Mouse (Mus musculus): ENCODE measurements around the gene Higd1a. TPM values are rescaled to one million over a fixed set of nuclear protein-coding genes. Genes with fewer than 3 reads are reported as not detected.
A peak's percentile ranks its signal among the peaks of the same experiment; 100 is the strongest.

Higd1a gene
- polyA plus RNA-seq, 2 experiments = 20.8 to 119 TPM

DNA sequence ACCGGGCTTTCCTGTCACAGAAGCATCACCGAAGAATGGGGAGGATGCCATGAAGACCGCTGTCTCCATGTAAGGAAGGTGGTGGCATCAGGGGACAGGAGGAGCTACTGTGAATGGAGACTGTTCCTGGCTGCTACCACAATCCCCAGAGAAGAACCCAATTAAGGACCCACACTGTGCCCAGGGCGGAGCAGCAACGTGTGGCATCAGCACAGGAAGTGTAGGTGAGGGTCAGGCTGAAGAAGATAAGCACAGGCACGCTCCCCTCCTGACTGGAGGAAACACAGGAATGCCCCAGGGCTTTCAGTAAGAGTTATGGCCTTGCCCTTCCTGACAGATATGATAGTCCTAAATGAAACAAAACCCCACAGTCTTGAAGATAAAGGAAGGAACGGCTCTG, 55.4 kb downstream of the Higd1a start:
- Histone ChIP-seq H3K9ac (replicated peaks) (no peak overlapping the region), H3K4me3 (ENCODE audit: insufficient read depth in 1 of 2, low read depth in 2 of 2, low read length in 2 of 2) (no peak overlapping the region), H3K9me3 (ENCODE audit: control insufficient read depth, low read length) (no peaks in the 10 kb centered on the region), H3K27me3 (ENCODE audit: control insufficient read depth, insufficient read depth, low read length) (no peaks in the 10 kb centered on the region), H3K27ac (no peak overlapping the region), H3K4me1 (replicated peaks; ENCODE audit: control insufficient read depth in 2 of 2, insufficient read depth in 2 of 2, low read length in 1 of 2) (0 out of 4 replicates have a peak, but pooled peaks cover 0 to 4% of the 10 kb centered on the region in 2 experiments), H3K36me3 (replicated peaks; ENCODE audit: control insufficient read depth, insufficient read depth, low read depth) (no peaks in the 10 kb centered on the region), H3K4me2 (ENCODE audit: low read depth) (no peak overlapping the region)
- DNase-seq (ENCODE audit: low read depth in 3 of 3, low spot score in 3 of 3) (no peak), ATAC-seq (ENCODE audit: insufficient read depth) (no peak)
- TF ChIP-seq EP300 (IDR thresholded peaks at IDR 0.05; ENCODE audit: low read depth) (no peak), CTCF (IDR thresholded peaks at IDR 0.05; ENCODE audit: low read depth) (no peak)
- WGBS (ENCODE audit: insufficient replicate concordance) = 27% methylated on average over 7 of the region's 7 CpGs

DNA sequence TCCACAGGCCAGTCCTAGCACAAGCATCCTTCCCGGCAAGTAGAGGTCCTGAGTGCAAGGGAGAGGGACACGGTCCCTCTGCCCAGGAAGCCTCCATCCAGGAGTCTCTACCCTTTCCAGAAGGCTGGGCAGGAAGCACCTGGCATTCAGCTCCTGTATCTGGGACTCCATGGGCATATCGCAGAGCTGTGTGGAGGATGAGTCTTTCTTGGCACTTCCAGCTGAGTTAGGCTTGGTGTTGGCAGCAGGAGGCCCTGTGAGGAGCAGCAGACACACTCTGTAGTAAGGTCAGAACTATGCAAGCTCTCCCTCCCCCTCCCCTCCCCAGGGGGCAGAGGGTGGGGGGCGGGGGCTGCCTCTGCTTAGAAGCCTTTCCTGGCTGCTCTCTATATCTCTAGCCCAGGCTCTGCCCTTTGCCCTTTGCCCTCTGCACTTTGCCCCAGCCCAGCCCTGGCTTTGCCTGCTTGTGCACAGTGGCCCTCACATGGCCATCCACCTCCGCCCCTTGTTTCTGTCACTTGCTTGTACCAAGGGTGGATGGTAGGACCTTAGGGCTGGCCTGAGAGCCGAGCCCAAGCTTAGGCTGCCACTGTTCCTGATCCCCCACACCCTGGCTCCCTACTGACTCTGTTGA, 59.2 kb downstream of the Higd1a start:
- no peak for TF ChIP-seq CTCF (IDR thresholded peaks at IDR 0.05; ENCODE audit: low read depth)
- TF ChIP-seq EP300 (IDR thresholded peaks at IDR 0.05; ENCODE audit: low read depth) = no peak
- Histone ChIP-seq H3K27me3 (ENCODE audit: control insufficient read depth, insufficient read depth, low read length) (no peaks in the 10 kb centered on the region), H3K27ac (no peak overlapping the region), H3K9ac (replicated peaks) (no peak overlapping the region), H3K36me3 (replicated peaks; ENCODE audit: control insufficient read depth, insufficient read depth, low read depth) (no peaks in the 10 kb centered on the region), H3K9me3 (ENCODE audit: control insufficient read depth, low read length) (no peaks in the 10 kb centered on the region), H3K4me2 (ENCODE audit: low read depth) (no peak overlapping the region), H3K4me1 (replicated peaks; ENCODE audit: control insufficient read depth in 2 of 2, insufficient read depth in 2 of 2, low read length in 1 of 2) (0 out of 4 replicates have a peak, but pooled peaks cover 0 to 4% of the 10 kb centered on the region in 2 experiments), H3K4me3 (ENCODE audit: insufficient read depth in 1 of 2, low read depth in 2 of 2, low read length in 2 of 2) (no peak overlapping the region)
- no peak for DNase-seq (ENCODE audit: low read depth in 3 of 3, low spot score in 3 of 3)
- WGBS (ENCODE audit: insufficient replicate concordance) = 32% methylated on average over 6 of the region's 6 CpGs
- ATAC-seq (ENCODE audit: insufficient read depth) = peak; percentile 31; the same call in 1 of the 2 replicates

Other genes with a start within 250 kb of the Higd1a start
- gene Lyzl4, start 216.3 kb downstream of the Higd1a start, polyA plus RNA-seq (2012; rRNA removed) = not detected in 2 replicates
- gene Lyzl4, start 216.3 kb downstream of the Higd1a start, polyA plus RNA-seq (2014; fragmentation: Nextera tagmentation; extraction: Ambion mirVana) = 0.15 TPM in 1 of 2 replicates, not detected in the other
- gene Vipr1, start 215.6 kb downstream of the Higd1a start, polyA plus RNA-seq (2012; rRNA removed) = 0.17 and 0.26 TPM in 2 replicates
- 0.46 and 0.59 TPM in 2 replicates for gene Vipr1, start 215.6 kb downstream of the Higd1a start, polyA plus RNA-seq (2014; fragmentation: Nextera tagmentation; extraction: Ambion mirVana)
- 1.6 and 1.8 TPM in 2 replicates for gene Sec22c, start 152.9 kb downstream of the Higd1a start, polyA plus RNA-seq (2012; rRNA removed)
- gene Sec22c, start 152.9 kb downstream of the Higd1a start, polyA plus RNA-seq (2014; fragmentation: Nextera tagmentation; extraction: Ambion mirVana) = 2.2 and 2.9 TPM in 2 replicates
- 23.4 and 24.8 TPM in 2 replicates for gene Ss18l2, start 148.0 kb downstream of the Higd1a start, polyA plus RNA-seq (2012; rRNA removed)
- gene Ss18l2, start 148.0 kb downstream of the Higd1a start, polyA plus RNA-seq (2014; fragmentation: Nextera tagmentation; extraction: Ambion mirVana) = 76.8 and 83.3 TPM in 2 replicates
- gene Nktr, start 139.2 kb downstream of the Higd1a start, polyA plus RNA-seq (2012; rRNA removed) = 29.5 and 41.5 TPM in 2 replicates
- gene Nktr, start 139.2 kb downstream of the Higd1a start, polyA plus RNA-seq (2014; fragmentation: Nextera tagmentation; extraction: Ambion mirVana) = 18.5 and 24.0 TPM in 2 replicates
- gene Zfp651, start 99.0 kb downstream of the Higd1a start, polyA plus RNA-seq (2012; rRNA removed) = 1.8 and 2.3 TPM in 2 replicates
- 0.52 and 0.75 TPM in 2 replicates for gene Zfp651, start 99.0 kb downstream of the Higd1a start, polyA plus RNA-seq (2014; fragmentation: Nextera tagmentation; extraction: Ambion mirVana)
- gene Klhl40, start 80.8 kb downstream of the Higd1a start, polyA plus RNA-seq (2012; rRNA removed) = 0.04 TPM in 1 of 2 replicates, not detected in the other
- 0.05 TPM in 1 of 2 replicates, not detected in the other for gene Klhl40, start 80.8 kb downstream of the Higd1a start, polyA plus RNA-seq (2014; fragmentation: Nextera tagmentation; extraction: Ambion mirVana)
- gene Hhatl, start 65.9 kb downstream of the Higd1a start, polyA plus RNA-seq (2012; rRNA removed) = 0.05 TPM in 1 of 2 replicates, not detected in the other
- gene Hhatl, start 65.9 kb downstream of the Higd1a start, polyA plus RNA-seq (2014; fragmentation: Nextera tagmentation; extraction: Ambion mirVana) = not detected in 2 replicates
- not detected in 2 replicates for gene Ccdc13, start 18.9 kb downstream of the Higd1a start, polyA plus RNA-seq (2012; rRNA removed)
- gene Ccdc13, start 18.9 kb downstream of the Higd1a start, polyA plus RNA-seq (2014; fragmentation: Nextera tagmentation; extraction: Ambion mirVana) = not detected in 2 replicates
- gene Ackr2, start 40.0 kb upstream of the Higd1a start, polyA plus RNA-seq (2012; rRNA removed) = 0.07 and 0.08 TPM in 2 replicates
- 0.20 and 0.37 TPM in 2 replicates for gene Ackr2, start 40.0 kb upstream of the Higd1a start, polyA plus RNA-seq (2014; fragmentation: Nextera tagmentation; extraction: Ambion mirVana)
- gene Cyp8b1, start 57.9 kb upstream of the Higd1a start, polyA plus RNA-seq (2012; rRNA removed) = 0.67 and 0.74 TPM in 2 replicates
- 1.5 and 1.8 TPM in 2 replicates for gene Cyp8b1, start 57.9 kb upstream of the Higd1a start, polyA plus RNA-seq (2014; fragmentation: Nextera tagmentation; extraction: Ambion mirVana)
- 0.08 and 0.14 TPM in 2 replicates for gene Fam198a, start 92.6 kb upstream of the Higd1a start, polyA plus RNA-seq (2012; rRNA removed)
- 0.10 and 0.13 TPM in 2 replicates for gene Fam198a, start 92.6 kb upstream of the Higd1a start, polyA plus RNA-seq (2014; fragmentation: Nextera tagmentation; extraction: Ambion mirVana)
- gene Pomgnt2, start 138.7 kb upstream of the Higd1a start, polyA plus RNA-seq (2012; rRNA removed) = 1.9 and 2.0 TPM in 2 replicates
- 1.7 and 2.2 TPM in 2 replicates for gene Pomgnt2, start 138.7 kb upstream of the Higd1a start, polyA plus RNA-seq (2014; fragmentation: Nextera tagmentation; extraction: Ambion mirVana)